Mouse (Mus musculus): ENCODE data around the gene Dusp22. TPM values are rescaled to one million over a fixed set of nuclear protein-coding genes. Genes with fewer than 3 reads are reported as not detected.

Dusp22 gene
- total RNA-seq, 2 experiments from 2014 or later = 34.9 to 37.6 TPM

- no peak for DNase-seq
- intact Hi-C loops (cut with DNase I; ENCODE audit: low total_unique reads) = no loop called here
Observed at GRCm38 (mm10) chr13:30742411-30742970, 82.7 kb downstream of the Dusp22 start.

- intact Hi-C loops (cut with DNase I; ENCODE audit: low total_unique reads) = no loop called here
- DNase-seq = no peak
Observed at GRCm38 (mm10) chr13:30745121-30745520, 85.3 kb downstream of the Dusp22 start.

- no peak for DNase-seq
- intact Hi-C loops (cut with DNase I; ENCODE audit: low total_unique reads) = no loop called here
Observed at GRCm38 (mm10) chr13:30747068-30747467, 87.3 kb downstream of the Dusp22 start.

DNA sequence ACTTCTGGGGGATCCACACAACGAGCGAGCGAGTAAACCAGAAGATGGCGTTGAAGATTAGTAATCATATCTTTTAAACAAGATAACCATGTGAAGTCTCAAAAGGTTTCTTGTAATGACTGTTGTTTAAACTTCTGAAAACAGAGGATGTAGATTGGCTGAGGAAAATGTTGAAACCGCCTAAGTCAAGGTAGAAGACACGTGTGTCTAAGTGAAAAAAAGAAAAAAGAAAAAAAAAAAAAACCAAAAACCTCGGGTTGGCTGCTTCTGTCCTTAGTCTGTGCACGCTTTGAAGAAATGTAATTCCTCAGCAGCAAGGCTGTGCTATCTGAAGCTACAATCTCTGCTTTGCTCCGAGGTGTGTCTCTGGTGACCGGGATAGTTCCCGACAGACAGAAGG is 87.7 kb downstream of the Dusp22 start:
- DNase-seq = no peak
- intact Hi-C loops (cut with DNase I; ENCODE audit: low total_unique reads) = no loop called here

GRCm38 (mm10) chr13:30748321-30748720 is 88.5 kb downstream of the Dusp22 start:
- DNase-seq = no peak
- intact Hi-C loops (cut with DNase I; ENCODE audit: low total_unique reads) = no loop called here

GRCm38 (mm10) chr13:30749021-30749556 is 89.3 kb downstream of the Dusp22 start, which contains the start of gene Irf4:
Gene Irf4 (plus strand): TSS chr13:30749226.
- peak; percentile 52 for DNase-seq
- intact Hi-C loops (cut with DNase I; ENCODE audit: low total_unique reads) = no loop called here

DNA sequence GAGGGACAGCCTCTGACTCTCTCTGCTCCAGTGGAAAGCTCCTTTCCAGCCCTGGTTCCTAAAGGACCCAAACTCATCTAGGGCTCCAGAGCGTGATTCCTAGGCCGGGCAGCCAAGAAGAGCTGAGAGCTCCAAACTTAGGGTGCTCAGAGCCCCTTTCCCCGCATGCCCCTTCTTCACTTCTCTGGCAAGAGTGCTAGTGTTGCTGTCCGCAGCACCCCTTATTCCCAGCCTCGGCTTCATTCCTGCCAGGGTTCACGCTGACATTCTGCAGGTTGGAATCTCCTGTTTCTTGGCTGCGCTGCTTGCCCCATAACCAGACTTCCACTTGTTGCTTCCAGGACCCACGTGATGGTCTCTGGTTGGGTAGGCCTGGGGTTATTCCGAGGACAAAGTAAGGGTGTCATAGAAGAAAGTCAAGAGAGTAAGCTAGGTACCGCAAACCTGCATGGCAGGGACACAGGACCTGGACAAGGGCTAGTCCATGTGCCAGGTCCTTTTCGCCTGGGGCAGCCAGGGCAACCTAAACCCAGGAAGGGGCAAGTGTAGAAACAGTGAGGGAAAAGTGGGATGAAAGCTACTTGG is 89.8 kb downstream of the Dusp22 start:
- intact Hi-C loops (cut with DNase I; ENCODE audit: low total_unique reads) = no loop called here
- no peak for DNase-seq

DNA sequence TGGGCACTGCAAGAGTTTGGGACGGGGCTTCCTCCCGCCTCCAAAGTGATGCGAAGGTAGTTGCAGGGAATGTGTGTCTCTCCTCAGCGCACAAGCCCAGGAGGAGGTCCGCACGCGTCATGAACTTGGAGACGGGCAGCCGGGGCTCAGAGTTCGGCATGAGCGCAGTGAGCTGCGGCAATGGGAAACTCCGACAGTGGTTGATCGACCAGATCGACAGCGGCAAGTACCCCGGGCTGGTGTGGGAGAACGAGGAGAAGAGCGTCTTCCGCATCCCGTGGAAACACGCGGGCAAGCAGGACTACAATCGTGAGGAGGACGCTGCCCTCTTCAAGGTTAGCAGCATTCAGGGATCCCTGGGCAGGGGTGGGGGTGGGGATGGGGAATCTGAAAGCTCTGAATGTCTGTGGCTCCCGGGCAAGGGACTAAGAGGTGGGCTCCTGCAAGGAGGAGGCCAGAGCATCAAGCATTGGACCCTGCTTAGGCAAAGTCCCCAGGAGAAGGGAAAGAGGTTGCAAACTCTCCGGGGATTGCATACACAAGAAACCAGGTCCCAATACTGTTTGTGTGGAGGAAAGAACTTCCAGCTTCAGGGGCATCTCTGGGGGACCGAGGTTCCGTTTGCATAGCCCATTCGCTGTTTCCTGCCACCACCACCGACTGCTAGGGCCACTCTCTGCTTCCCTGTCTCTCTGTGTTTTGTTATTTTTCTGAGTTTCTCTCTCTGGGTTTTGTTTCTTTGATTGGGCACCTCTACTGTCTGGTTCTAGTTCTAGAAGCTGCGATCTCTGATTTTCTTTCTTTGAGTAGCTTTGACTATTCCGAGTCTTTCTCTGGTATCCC is 90.9 kb downstream of the Dusp22 start:
- DNase-seq = peak; percentile 20

DNA sequence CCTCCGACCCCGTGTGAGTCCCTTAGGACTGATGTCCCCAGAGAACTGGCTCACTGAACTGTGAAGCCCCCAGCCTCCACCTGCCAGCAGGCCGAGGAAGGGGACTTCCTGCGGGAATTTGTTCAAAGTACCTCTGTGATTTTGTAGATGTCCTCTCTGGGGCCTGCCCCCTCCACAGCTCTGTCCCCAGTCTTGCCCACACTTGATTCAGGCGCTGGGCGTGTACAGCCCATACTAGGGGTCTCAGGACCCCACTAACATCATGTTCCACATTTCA is 91.4 kb downstream of the Dusp22 start:
- intact Hi-C loops (cut with DNase I; ENCODE audit: low total_unique reads) = no loop called here
- DNase-seq = no peak

More for the DNA sequence above, 90.9 kb downstream of the Dusp22 start:
- intact Hi-C loops (cut with DNase I; ENCODE audit: low total_unique reads) = no loop called here

GRCm38 (mm10) chr13:30752581-30753187 is 92.9 kb downstream of the Dusp22 start:
- intact Hi-C loops (cut with DNase I; ENCODE audit: low total_unique reads) = no loop called here
- no peak for DNase-seq

GRCm38 (mm10) chr13:30753441-30753840 is 93.6 kb downstream of the Dusp22 start:
- intact Hi-C loops (cut with DNase I; ENCODE audit: low total_unique reads) = no loop called here
- DNase-seq = no peak

DNA sequence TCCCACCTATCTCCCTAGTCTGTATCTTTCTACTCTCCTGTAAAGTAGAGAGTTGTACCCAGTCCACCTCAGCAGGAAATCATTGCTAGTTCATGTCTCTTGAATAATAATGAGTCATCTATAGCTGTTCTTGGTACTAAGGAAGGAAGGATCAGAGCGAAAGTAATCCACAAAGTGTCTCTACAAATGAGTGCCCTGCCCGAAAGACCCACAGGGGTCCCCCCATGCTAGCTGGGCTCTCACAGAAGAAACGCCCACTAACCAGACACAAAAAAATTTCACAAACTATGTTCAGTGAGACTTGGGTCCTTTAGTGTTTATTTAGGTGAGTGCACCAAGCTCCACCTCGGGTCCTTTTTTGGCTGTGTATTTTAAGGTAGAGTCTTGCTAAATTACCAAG is 94.3 kb downstream of the Dusp22 start:
- no peak for DNase-seq
- intact Hi-C loops (cut with DNase I; ENCODE audit: low total_unique reads) = no loop called here

GRCm38 (mm10) chr13:30754825-30755476 is 95.2 kb downstream of the Dusp22 start:
- no peak for DNase-seq
- intact Hi-C loops (cut with DNase I; ENCODE audit: low total_unique reads) = no loop called here

GRCm38 (mm10) chr13:30755577-30755976 is 95.8 kb downstream of the Dusp22 start:
- intact Hi-C loops (cut with DNase I; ENCODE audit: low total_unique reads) = no loop called here
- no peak for DNase-seq

GRCm38 (mm10) chr13:30755998-30756639 is 96.3 kb downstream of the Dusp22 start:
- intact Hi-C loops (cut with DNase I; ENCODE audit: low total_unique reads) = no loop called here
- DNase-seq = no peak

DNA sequence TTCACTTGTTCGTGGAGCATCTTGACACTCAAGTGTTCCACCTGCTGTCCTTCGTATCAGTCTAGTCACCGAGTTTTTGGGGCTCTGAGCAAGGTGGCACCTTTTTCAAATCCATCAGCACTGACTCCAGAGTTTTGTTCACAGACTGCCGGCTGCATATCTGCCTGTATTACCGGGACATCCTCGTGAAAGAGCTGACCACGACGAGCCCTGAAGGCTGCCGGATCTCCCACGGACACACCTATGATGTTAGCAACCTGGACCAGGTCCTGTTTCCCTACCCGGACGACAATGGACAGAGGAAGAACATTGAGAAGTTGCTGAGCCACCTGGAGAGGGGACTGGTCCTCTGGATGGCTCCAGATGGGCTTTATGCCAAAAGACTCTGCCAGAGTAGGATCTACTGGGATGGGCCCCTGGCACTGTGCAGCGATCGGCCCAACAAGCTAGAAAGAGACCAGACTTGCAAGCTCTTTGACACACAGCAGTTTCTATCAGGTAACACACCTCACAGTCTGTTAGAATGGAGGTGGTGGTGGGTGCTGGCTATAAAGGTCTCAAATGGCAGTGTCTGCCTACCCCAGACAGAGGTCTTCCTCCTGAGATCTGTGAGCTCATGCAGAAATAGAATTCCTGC is 97.6 kb downstream of the Dusp22 start:
- intact Hi-C loops (cut with DNase I; ENCODE audit: low total_unique reads) = no loop called here
- DNase-seq = no peak

DNA sequence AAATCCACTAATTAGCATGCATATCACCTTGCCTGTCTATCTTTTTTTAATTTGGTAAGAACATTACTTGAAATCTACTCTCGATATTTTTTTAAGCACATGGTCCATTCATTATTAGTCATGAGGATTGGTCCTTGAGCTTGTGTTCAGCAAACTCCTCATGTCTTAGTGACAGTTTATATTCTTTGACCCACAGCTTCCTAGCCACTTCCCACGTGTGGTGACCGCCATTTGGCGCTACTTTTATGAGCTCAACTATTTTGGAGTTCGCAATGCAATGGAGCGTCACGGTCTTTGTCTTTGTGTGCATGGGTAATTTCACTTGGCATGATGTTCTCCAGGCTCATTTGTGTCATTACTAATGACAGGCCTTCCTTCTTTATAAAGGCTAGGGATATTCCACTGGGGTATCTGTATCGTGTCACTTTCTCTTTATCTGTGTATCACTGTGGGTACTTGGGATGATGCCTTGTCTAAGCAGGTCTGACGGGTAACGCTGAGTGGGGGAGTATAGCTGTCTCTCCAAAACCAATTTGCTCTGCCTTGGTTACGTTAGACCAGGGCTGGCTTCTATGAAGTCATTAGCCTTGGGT is 99.1 kb downstream of the Dusp22 start:
- intact Hi-C loops (cut with DNase I; ENCODE audit: low total_unique reads) = no loop called here
- no peak for DNase-seq

DNA sequence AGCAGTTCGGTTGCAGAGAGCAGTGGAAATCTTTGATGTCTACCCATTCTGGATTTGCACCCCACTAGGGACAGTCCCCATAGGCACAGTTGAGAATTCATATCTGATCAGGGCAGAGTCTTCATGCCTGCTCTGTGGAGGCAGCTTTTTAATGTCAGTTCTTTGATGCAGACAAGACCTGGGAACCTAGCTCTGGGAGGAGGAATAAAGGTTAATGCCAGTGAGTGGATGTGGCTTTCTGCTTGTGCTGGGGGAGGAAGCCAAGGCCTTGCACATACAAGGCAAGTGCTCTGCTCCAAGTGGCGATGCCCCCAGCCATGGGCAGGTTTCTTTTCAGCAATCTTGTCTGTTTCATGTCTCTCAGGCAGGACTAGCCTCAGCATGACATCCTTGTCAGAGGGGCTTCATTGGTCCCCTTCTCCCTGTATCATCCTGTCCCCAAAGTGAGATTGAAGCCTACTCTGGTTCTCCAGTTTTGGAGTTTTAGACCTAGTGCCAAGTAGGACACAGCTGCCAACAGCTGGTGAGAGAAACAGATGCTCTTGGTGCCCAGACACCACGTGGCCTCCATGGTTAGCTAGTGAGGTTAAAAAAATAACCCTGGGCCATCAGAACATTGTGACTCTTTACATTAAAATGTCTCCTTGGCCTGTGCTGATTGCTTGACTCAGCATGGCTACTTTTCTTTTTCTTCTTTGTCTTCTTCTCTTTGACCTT is 100.7 kb downstream of the Dusp22 start:
- intact Hi-C loops (cut with DNase I; ENCODE audit: low total_unique reads) = no loop called here
- DNase-seq = no peak

Data from gastrocnemius, postnatal 14 days (tissue).